Mouse (Mus musculus) hindlimb bud, embryonic 11.5 days (tissue): Measurements from ENCODE around the gene Dusp19.

Experiments used
- DNase-seq: peaks from one replicate; pipeline ENCODE4 v3.0.0-alpha.2; 2012; ENCODE audit warnings: low read depth, low spot score; ENCODE audit errors: extremely low spot score

Gene Dusp19

DNA sequence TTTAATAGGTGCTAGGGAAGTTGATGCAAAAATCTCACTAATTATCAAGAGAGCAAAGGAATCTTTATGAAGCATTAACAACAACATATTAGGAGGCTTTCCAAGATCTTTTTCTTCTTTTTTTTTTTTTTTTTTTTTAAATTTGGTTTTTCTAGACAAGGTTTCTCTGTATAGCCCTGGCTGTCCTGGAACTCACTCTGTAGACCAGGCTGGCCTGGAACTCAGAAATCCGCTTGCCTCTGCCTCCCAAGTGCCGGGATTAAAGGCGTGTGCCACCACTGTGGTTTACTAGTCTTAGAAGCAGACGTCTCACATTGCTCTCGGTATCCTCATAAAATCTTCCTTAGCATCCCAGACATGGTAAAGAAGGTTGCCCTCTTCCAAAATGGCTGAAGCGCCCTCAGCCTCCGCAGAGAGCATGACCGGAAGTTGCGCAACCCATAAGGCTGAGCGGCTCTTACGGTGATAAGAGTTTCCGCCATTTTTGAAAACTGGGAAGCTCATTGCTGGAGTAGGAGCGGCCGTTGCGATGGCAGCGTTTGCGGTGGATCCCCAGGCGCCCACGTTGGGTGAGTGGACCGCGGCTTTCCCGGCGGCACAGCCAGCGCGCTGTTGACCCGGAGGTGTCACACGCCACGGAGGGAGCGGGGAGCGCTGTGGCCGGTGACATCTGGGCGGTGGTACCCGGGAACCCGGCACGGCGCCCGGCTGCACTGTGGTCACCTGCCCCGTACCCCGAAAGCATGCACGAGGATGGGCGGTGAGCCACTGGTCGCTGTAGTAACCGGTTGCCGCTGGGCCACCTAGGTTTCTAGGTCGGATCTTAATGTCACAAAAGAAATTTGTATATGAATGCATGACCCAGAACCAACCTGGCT lies 21.8 kb downstream of the Dusp19 start:
- DNase-seq: peak; percentile 91

GRCm38 (mm10) chr2:80639398-80639797 lies 22.6 kb downstream of the Dusp19 start:
- no peak for DNase-seq

DNA sequence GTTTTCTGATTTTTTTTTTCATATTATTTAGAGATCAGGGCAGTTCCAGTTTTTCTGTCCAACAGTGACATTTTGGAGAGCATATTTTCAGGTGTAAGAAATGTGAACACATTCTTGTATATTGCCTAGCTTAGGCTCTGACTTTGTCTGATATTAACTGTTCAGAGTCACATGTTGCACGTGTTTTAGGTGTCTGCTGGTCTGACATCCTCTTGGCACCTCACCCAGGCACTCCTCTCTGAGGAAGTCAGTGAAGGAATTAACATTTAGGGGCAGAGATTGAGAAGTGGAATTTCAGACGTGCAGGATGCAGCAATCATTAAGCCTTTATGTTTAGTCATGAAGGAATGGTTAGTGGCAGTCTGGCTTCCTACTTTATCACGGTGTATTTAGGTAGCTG lies 23.0 kb downstream of the Dusp19 start:
- no peak for DNase-seq

DNA sequence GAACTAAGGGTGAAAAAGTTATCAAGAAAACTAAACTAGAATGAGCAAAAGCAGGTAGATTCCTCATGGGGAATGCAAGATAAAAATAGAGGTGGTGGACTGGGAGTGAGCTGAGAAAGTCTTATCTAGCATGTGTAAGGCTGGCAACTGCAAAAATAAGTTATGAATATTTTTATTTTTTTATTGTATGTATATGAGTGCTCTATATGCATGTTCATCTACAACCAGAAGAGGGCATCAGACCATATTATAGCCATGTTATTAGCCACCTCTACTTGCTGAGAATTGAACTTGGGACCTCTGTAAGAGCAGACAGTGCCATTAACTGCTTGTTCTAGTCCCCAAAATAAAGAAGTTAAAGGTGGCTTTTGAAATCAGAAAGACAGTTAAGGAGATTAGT lies 44.6 kb downstream of the Dusp19 start:
- DNase-seq: no peak

DNA sequence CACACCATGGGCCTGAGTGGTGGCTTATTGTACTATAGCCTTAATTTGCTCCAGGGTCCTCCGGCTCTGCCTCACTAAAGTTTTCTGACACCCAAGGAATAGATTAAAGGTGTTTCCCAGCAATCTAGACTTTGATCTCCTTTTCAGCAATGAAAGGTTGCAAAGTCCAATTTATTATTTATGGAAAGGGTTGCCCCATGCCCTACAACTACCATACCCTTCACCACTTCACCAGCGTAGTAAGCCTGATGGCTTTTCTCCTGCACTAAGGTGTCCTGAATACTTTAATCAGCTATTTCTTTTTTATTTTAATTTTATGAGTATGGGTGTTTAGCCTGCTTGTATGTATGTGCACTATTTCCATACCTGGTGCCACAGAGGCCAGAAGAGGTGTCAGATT lies 45.8 kb downstream of the Dusp19 start:
- DNase-seq: no peak

DNA sequence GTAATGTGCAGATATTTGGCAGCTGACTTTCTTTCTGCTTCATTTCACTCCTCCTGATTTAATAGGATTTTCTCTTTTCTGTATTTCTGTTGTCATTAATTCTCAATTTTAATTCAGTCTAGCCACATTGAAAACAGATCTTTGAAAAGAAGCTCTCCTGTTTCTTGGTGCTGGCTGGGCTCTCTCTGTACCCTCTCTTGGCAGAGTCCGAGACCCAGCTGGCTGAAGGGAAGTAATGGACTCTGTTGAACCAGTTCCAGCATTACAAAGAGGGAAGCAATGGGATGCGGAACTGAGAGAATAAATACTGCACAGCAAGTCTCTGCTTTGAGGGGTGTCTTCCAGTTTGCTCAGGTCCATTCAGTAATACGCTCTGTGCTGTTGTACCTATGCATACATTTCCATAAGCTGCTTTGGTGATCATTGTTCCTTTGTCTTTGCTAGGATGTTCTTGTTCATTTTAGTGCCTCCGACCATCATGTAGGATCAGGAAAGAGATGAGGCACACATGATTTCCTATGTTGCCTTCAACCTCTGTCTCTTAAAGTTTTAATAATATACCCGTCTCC lies 50.6 kb downstream of the Dusp19 start:
- no peak for DNase-seq

DNA sequence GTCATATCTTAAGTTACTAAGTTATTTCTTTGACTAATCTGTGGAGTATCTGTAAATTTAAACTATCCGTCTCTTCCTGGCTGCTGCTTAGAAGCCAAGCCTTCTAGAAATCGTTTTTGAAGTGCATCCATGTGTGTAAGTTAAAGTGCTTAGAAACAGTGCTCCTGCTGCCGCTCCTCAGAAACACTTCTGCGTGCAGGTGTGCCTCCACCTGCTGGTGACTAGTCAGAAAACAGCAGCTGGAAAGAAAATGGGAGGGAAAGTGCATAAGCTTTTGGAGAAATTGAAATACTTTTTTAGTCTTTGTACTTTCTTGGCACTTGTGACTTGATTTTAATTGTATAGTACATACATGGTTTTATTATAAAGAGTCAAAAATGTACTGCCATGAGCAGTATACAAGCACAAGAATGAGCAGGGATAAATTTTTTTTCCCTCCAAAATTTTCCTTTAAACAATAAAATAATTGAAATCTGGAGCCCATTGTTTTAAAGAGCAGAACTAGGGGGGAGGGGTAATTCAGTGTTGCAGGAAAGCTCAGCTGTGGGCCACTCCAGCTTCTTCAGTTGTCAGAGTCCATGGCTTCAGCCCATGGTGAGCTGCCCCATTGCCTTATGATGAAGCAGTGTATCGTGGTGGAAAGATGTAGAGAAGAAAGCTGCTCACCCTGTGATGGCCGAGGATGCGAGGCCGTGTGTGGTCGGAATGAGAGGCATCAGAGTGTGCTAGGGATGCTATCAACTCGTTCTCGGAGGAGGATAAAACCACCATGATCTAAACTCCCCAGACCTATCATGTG lies 53.2 kb downstream of the Dusp19 start:
- DNase-seq: no peak

DNA sequence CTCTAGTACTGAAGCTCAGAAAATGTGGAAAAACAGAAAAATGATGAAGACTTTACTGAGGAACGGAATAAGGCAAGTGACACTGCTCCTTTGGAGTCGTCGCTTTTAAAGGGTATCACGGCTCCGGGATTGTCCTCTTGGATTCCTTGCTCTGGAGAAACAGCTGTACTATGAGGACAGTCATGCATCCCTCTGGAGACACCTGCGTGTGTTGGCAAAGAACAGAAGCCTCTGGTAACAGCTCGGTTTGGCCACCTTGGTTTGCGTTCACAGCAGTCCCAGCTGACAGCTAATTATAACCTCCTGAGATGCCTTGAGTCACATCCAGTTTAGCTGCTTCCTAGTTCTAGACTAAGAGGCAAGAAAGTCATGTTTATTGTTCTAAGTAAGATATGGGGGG lies 62.0 kb downstream of the Dusp19 start:
- no peak for DNase-seq
